Mouse (Mus musculus): ENCODE data around the gene Neurog2. TPM values are rescaled to one million over a fixed set of nuclear protein-coding genes. Genes with fewer than 3 reads are reported as not detected.

The Neurog2 gene
- polyA plus RNA-seq (2015; fragmentation: Nextera tagmentation; extraction: Ambion mirVana), result 0.67 and 0.73 TPM in 2 replicates

DNA sequence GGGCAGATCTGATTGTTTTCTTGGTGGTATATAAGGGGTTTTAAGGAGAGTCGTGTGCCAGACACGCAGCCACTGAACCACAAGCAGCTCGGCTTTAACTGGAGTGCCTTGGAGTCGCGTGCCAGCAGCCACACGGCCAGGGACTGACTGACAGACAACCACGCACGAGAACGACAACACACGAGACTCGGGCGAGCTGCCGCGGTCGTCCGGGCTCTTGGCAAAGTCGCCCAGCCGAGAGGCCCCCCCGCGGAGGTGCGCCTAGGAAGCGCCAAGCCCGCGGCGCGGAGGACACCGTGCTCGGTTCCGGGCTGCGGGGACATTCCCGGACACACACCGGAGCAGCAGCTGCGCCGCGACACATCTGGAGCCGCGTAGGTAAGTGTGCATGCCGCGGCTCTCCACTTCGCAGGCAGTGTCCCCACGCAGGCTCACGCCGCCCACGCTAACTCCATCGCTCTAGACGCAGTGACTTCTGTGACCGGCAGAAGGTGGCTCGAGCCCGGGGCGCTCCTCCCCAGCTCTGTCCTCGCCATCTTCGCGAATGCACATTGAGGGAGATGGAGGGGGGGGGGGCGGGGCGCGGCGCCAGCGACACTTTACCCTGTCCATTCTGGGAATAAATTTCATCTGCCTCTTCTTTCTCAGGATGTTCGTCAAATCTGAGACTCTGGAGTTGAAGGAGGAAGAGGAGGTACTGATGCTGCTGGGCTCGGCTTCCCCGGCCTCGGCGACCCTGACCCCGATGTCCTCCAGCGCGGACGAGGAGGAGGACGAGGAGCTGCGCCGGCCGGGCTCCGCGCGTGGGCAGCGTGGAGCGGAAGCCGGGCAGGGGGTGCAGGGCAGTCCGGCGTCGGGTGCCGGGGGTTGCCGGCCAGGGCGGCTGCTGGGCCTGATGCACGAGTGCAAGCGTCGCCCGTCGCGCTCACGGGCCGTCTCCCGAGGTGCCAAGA lies at the start of gene Neurog2:
Neurog2 (plus strand) TSS at position 56 of the 953 bp plus-strand sequence.

Other genes with a start within 250 kb of the Neurog2 start
- 197 and 204 TPM in 2 replicates for gene Ank2, start 133.8 kb upstream of the Neurog2 start, polyA plus RNA-seq (2015; fragmentation: Nextera tagmentation; extraction: Ambion mirVana)
- gene Larp7, start 79.8 kb upstream of the Neurog2 start, polyA plus RNA-seq (2015; fragmentation: Nextera tagmentation; extraction: Ambion mirVana), result 22.3 and 23.1 TPM in 2 replicates
- gene Zgrf1, start 79.6 kb upstream of the Neurog2 start, polyA plus RNA-seq (2015; fragmentation: Nextera tagmentation; extraction: Ambion mirVana), result 2.5 and 3.0 TPM in 2 replicates
- 0.42 and 0.44 TPM in 2 replicates for gene Alpk1, start 147.4 kb downstream of the Neurog2 start, polyA plus RNA-seq (2015; fragmentation: Nextera tagmentation; extraction: Ambion mirVana)
- gene Tifa, start 156.7 kb downstream of the Neurog2 start, polyA plus RNA-seq (2015; fragmentation: Nextera tagmentation; extraction: Ambion mirVana), result 4.3 and 4.4 TPM in 2 replicates
- 84.3 and 97.7 TPM in 2 replicates for gene Ap1ar, start 204.4 kb downstream of the Neurog2 start, polyA plus RNA-seq (2015; fragmentation: Nextera tagmentation; extraction: Ambion mirVana)